Mouse (Mus musculus) lung, postnatal 0 days (tissue): ENCODE data around the gene Ctsc. TPM values are rescaled to one million over a fixed set of nuclear protein-coding genes. Genes with fewer than 3 reads are reported as not detected.
A peak's percentile ranks its signal among the peaks of the same experiment; 100 is the strongest.

Source experiments
- ATAC-seq: fragments of 200-750 bp; cut with Nextera tagmentation; 2 replicates; pipeline ENCODE4 v1.8.0; 2017; ENCODE audit warnings: moderate library complexity
- DNase-seq: peaks from one replicate; pipeline ENCODE4 v3.0.0-alpha.2; 2016; ENCODE audit warnings: low spot score
- H3K27ac ChIP-seq: fragments of 300-500 bp; sonication (generic); 2 replicates; pipeline ENCODE4 v1.5.1; 2014; ENCODE audit warnings: antibody characterized with exemption, mild to moderate bottlenecking, low read length, mixed read lengths
- H3K27me3 ChIP-seq: fragments of 300-500 bp; sonication (generic); replicated peaks from 2 replicates; pipeline ENCODE4 v1.6.1; 2014; ENCODE audit warnings: low read length, mixed read lengths; ENCODE audit not compliant: insufficient read depth
- H3K36me3 ChIP-seq: fragments of 300-500 bp; sonication (generic); 2 replicates; pipeline ENCODE4 v1.6.1; 2014; ENCODE audit warnings: low read length, mixed read lengths; ENCODE audit not compliant: insufficient read depth
- H3K4me1 ChIP-seq: fragments of 300-500 bp; sonication (generic); 2 replicates; pipeline ENCODE4 v1.6.1; 2014; ENCODE audit warnings: antibody characterized with exemption, low read depth, low read length, mixed read lengths; ENCODE audit not compliant: insufficient read depth
- H3K4me2 ChIP-seq: fragments of 300-500 bp; sonication (generic); replicated peaks from 2 replicates; pipeline ENCODE4 v1.6.1; 2014; ENCODE audit warnings: low read depth, mild to moderate bottlenecking, low read length, moderate library complexity, mixed read lengths
- H3K4me3 ChIP-seq: fragments of 300-500 bp; sonication (generic); 2 replicates; pipeline ENCODE4 v1.5.1; 2014; ENCODE audit warnings: low read depth, low read length
- H3K9ac ChIP-seq: fragments of 300-500 bp; sonication (generic); replicated peaks from 2 replicates; pipeline ENCODE4 v1.6.1; 2014; ENCODE audit warnings: low read depth, mild to moderate bottlenecking
- H3K9me3 ChIP-seq: fragments of 300-500 bp; sonication (generic); 2 replicates; pipeline ENCODE4 v1.6.1; 2016; ENCODE audit warnings: low read length, mixed read lengths
- CTCF ChIP-seq: IDR thresholded peaks from 2 replicates; pipeline ENCODE4 v1.5.1; 2016; ENCODE audit warnings: antibody characterized with exemption, mild to moderate bottlenecking
- EP300 ChIP-seq: IDR thresholded peaks from 2 replicates; pipeline ENCODE4 v1.6.1; 2016; ENCODE audit warnings: antibody characterized with exemption, mild to moderate bottlenecking, control low read depth
- WGBS: fragments of 180-500 bp; shearing (Covaris S2); extraction: QIAGEN DNeasy Blood & Tissue Kit; methylation state at CpG from one replicate; pipeline ENCODE4 v1.1.7; 2014; 5-methylcytosine and 5-hydroxymethylcytosine counted together
- polyA plus RNA-seq: library from polyadenylated mRNA; unstranded; fragments of >200 nt; fragmentation: Nextera tagmentation; extraction: Ambion mirVana; gene quantifications from 2 replicates; pipeline ENCODE4 v1.2.1, GENCODE M21; 2015

Ctsc gene
- polyA plus RNA-seq, 1 experiment from 2014 or later = 303 TPM

DNA sequence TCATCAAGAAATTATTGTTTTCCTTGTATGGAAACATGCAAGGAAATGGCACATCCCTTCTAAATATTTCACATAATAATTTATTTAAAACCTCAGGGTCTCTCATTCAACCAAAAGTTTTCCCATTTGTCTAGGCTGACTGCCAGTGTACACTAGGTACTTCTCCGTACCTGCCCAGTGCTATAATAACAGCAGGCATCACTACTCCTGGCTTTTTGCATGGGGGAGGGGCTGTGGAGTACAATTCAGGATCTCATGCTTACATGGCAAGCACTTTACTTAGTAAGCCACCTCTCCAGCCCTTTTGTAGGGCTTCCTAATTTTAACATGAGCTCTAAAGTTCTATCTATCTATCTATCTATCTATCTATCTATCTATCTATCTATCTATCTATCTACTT lies 8.0 kb upstream of the Ctsc start:
- DNase-seq = peak; percentile 44
- Histone ChIP-seq H3K4me2 (no peak overlapping the region), H3K36me3 (no peaks in the 10 kb centered on the region), H3K9ac (no peak overlapping the region), H3K27me3 (no peaks in the 10 kb centered on the region), H3K4me1 (no peaks in the 10 kb centered on the region), H3K4me3 (no peak overlapping the region), H3K9me3 (no peaks in the 10 kb centered on the region), H3K27ac (no peak overlapping the region)
- peak; percentile 52; the same call in 1 of the 2 replicates for ATAC-seq
- TF ChIP-seq CTCF = no peak
- WGBS = 56% methylated on average over 1 of the region's 1 CpGs

- Histone ChIP-seq H3K27me3 (no peaks in the 10 kb centered on the region), H3K9me3 (no peaks in the 10 kb centered on the region), H3K36me3 (no peaks in the 10 kb centered on the region), H3K4me3 (no peak overlapping the region), H3K27ac (no peak overlapping the region), H3K4me1 (no peaks in the 10 kb centered on the region), H3K9ac (no peak overlapping the region), H3K4me2 (no peak overlapping the region)
- ATAC-seq (peak; percentile 89), DNase-seq (peak; percentile 91)
- 19% methylated on average over 2 of the region's 2 CpGs for WGBS
- TF ChIP-seq EP300 = peak; percentile 60
- TF ChIP-seq CTCF = no peak
Observed at GRCm38 (mm10) chr7:88271531-88271930, 6.4 kb upstream of the Ctsc start.

DNA sequence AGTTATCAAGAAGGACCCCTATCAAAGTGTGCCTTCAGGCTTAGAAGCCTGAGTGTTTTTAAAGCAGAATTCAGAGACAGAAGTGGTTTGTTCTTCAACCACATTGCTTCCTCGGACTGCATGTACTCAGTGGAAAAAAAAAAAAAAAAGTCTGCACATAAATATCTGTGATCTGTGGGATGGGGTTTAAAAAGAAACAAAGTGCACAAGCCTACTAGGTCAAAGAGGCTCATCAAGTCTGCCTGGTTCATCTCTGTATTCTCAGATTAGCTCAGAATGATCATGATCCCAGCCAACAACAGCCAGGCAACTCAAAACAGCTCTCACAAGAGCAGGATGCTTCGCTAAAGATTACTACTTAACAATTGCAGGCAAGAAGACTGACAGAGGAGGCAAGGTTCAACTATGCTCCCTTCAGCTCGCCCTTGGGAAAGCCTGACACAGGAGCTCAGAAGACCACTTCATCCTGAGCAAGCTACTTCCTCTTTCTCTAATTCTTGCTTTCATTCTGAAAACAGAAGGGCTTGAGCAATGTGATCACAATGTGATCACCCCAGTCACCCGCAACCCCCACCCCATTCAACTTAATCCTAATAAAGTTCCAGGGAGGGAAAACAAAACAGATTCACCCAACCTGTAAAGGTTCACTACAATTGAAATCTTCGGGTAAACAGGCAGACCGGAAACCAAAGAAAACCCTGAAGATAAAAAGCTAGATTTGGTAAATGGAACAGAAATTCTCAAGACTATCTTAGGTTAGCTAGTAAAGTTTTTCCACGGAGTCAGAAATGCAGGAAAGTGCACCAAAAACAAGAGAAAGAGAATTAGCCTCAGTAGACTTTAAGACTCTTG lies 745 bp upstream of the Ctsc start:
- ATAC-seq = peak; percentile 27; the same call in 1 of the 2 replicates
- Histone ChIP-seq H3K4me1 (no peaks in the 10 kb centered on the region; the same call in 1 of the 2 replicates), H3K4me2 (peak overlapping the region; percentile 91), H3K27ac (peak overlapping the region; percentile 81), H3K4me3 (peak overlapping the region; percentile 70), H3K36me3 (0 out of 2 replicates have a peak, but pooled peaks cover 4% of the 10 kb centered on the region), H3K27me3 (no peaks in the 10 kb centered on the region), H3K9me3 (no peaks in the 10 kb centered on the region), H3K9ac (no peak overlapping the region)
- WGBS = 27% methylated on average over 7 of the region's 7 CpGs
- DNase-seq = peak; percentile 67
- TF ChIP-seq CTCF (no peak), EP300 (no peak)

- Histone ChIP-seq H3K27ac (peak overlapping the region; percentile 81), H3K9ac (peak overlapping the region; percentile 80), H3K9me3 (no peaks in the 10 kb centered on the region), H3K36me3 (0 out of 2 replicates have a peak, but pooled peaks cover 4% of the 10 kb centered on the region), H3K4me1 (no peaks in the 10 kb centered on the region; the same call in 1 of the 2 replicates), H3K27me3 (no peaks in the 10 kb centered on the region), H3K4me2 (peak overlapping the region; percentile 91), H3K4me3 (peak overlapping the region; percentile 70)
- ATAC-seq = no peak
- no peak for TF ChIP-seq EP300
- no peak for TF ChIP-seq CTCF
- WGBS = 10% methylated on average over 8 of the region's 8 CpGs
- DNase-seq = peak; percentile 53
Observed at GRCm38 (mm10) chr7:88278628-88279196, 827 bp downstream of the Ctsc start.

DNA sequence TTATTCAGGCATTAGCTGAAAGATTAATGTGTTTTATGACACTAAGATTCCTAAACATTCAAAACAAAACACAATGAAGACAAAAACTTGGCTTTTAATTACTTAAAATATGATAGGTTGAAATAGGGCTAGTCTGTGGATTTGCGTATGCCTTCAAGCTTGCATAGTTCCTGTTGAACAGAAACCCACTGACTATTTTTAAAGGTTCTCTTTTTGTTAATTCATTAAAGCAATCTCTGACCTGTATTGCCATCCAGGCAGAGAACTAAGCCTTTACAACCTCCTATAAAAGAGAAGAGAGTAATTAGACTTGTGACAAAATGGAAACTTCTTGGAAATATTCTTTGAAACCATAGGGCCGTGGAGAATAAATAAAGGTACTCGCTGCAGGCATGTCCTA lies 7.4 kb downstream of the Ctsc start:
- Histone ChIP-seq H3K27me3 (no peaks in the 10 kb centered on the region), H3K9ac (no peak overlapping the region), H3K9me3 (no peaks in the 10 kb centered on the region), H3K4me2 (no peak overlapping the region), H3K4me1 (peaks cover 7% of the 10 kb centered on the region; the same call in 1 of the 2 replicates), H3K27ac (no peak overlapping the region), H3K36me3 (0 out of 2 replicates have a peak, but pooled peaks cover 4% of the 10 kb centered on the region), H3K4me3 (no peak overlapping the region)
- DNase-seq (no peak), ATAC-seq (no peak)
- WGBS = 81% methylated on average over 3 of the region's 3 CpGs
- TF ChIP-seq CTCF = no peak
- no peak for TF ChIP-seq EP300

DNA sequence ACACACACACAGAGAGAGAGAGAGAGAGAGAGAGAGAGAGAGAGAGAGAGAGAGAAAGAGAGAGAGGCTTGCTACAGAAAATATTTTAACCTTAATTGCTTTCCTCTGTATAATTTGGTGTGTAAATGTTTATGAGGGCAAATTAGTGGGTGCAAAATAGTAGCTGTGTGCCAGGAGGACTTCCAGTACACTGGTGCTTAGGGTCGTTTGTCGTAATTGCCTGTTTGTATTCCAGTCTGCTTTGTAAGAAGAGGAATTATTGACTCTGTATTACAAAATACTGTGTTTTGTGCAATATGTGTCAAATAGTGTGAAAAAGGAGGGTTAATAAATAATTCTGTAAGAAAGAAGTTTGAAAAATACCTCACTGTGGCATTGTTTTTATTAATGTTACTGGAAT lies 13.2 kb downstream of the Ctsc start:
- ATAC-seq (no peak), DNase-seq (no peak)
- no peak overlapping the region for H3K4me3 ChIP-seq
- no peak overlapping the region for H3K27ac ChIP-seq
- 44% methylated on average over 2 of the region's 2 CpGs for WGBS
- H3K9me3 ChIP-seq = no peaks in the 10 kb centered on the region
- TF ChIP-seq CTCF (no peak), EP300 (no peak)
- H3K4me2 ChIP-seq = no peak overlapping the region
- H3K9ac ChIP-seq = no peak overlapping the region
- H3K4me1 ChIP-seq = peaks cover 7% of the 10 kb centered on the region; the same call in 1 of the 2 replicates
- H3K36me3 ChIP-seq = no peaks in the 10 kb centered on the region
- no peaks in the 10 kb centered on the region for H3K27me3 ChIP-seq
